Mouse (Mus musculus) myocyte (in vitro differentiated cells): ENCODE data around the gene Fam222a. TPM values are rescaled to one million over a fixed set of nuclear protein-coding genes. Genes with fewer than 3 reads are reported as not detected.

Source experiments
- H3K27me3 ChIP-seq: one replicate; pipeline ENCODE4 v1.6.1; 2011; ENCODE audit not compliant: control insufficient read depth, insufficient read depth, insufficient read length
- H3K36me3 ChIP-seq: one replicate; pipeline ENCODE4 v1.6.1; 2011; ENCODE audit not compliant: control insufficient read depth, insufficient read depth
- H3K4me2 ChIP-seq: one replicate; pipeline ENCODE4 v1.6.1; 2011; ENCODE audit warnings: low read depth, control low read depth
- H3K4me3 ChIP-seq: one replicate; pipeline ENCODE4 v1.5.1; 2011; ENCODE audit warnings: mild to moderate bottlenecking, control low read depth, moderate library complexity
- H3K79me2 ChIP-seq: one replicate; pipeline ENCODE4 v1.6.1; 2011; ENCODE audit not compliant: control insufficient read depth, insufficient read depth
- H3ac ChIP-seq: one replicate; pipeline ENCODE4 v1.6.1; 2011; ENCODE audit not compliant: control insufficient read depth, insufficient read length
- CEBPB ChIP-seq: IDR thresholded peaks from 2 replicates; pipeline ENCODE4 v1.6.1; 2011; ENCODE audit warnings: mild to moderate bottlenecking, moderate library complexity; ENCODE audit not compliant: poor library complexity, insufficient read depth, severe bottlenecking
- E2F4 ChIP-seq: IDR thresholded peaks from one replicate; pipeline ENCODE4 v1.6.1; 2011; ENCODE audit warnings: mild to moderate bottlenecking, control low read depth, moderate library complexity; ENCODE audit not compliant: insufficient read depth
- MAX ChIP-seq: IDR thresholded peaks from one replicate; pipeline ENCODE4 v1.6.1; 2011; ENCODE audit warnings: low read depth, mild to moderate bottlenecking, control low read depth
- MYOD1 ChIP-seq, 3 experiments: IDR thresholded peaks; one replicate each; pipeline ENCODE4 v1.6.1; 2011; ENCODE audit warnings: control low read depth in 2 of 3, low read depth in 2 of 3, mild to moderate bottlenecking in 2 of 3, moderate library complexity in 1 of 3; ENCODE audit not compliant: insufficient read length in 2 of 3, control insufficient read depth in 1 of 3
- MYOG ChIP-seq, 3 experiments: IDR thresholded peaks; one replicate each; pipeline ENCODE4 v1.6.1; 2011; ENCODE audit warnings: control low read depth in 2 of 3, low read depth in 2 of 3, mild to moderate bottlenecking in 2 of 3; ENCODE audit not compliant: insufficient read length in 2 of 3, control insufficient read depth in 1 of 3, insufficient read depth in 1 of 3
- POLR2A ChIP-seq: IDR thresholded peaks from one replicate; pipeline ENCODE4 v1.6.1; 2011; ENCODE audit warnings: low read depth, mild to moderate bottlenecking, control low read depth, moderate library complexity; ENCODE audit not compliant: insufficient read length
- POLR2AphosphoS2 ChIP-seq: IDR thresholded peaks from one replicate; pipeline ENCODE4 v1.6.1; 2011; ENCODE audit warnings: low read depth, control low read depth; ENCODE audit not compliant: insufficient read length
- REST ChIP-seq: IDR thresholded peaks from one replicate; pipeline ENCODE4 v1.6.1; 2011; ENCODE audit warnings: mild to moderate bottlenecking, control low read depth, moderate library complexity; ENCODE audit not compliant: insufficient read depth, insufficient read length
- SRF ChIP-seq: IDR thresholded peaks from one replicate; pipeline ENCODE4 v1.6.1; 2011; ENCODE audit warnings: low read depth; ENCODE audit not compliant: control insufficient read depth, insufficient read length
- TCF12 ChIP-seq: IDR thresholded peaks from one replicate; pipeline ENCODE4 v1.6.1; 2011; ENCODE audit warnings: mild to moderate bottlenecking, control low read depth; ENCODE audit not compliant: poor library complexity, insufficient read depth, severe bottlenecking
- TCF3 ChIP-seq: IDR thresholded peaks from one replicate; pipeline ENCODE4 v1.6.1; 2011; ENCODE audit warnings: low read depth, control low read depth; ENCODE audit not compliant: insufficient read length
- USF1 ChIP-seq: IDR thresholded peaks from one replicate; pipeline ENCODE4 v1.6.1; 2011; ENCODE audit warnings: low read depth, mild to moderate bottlenecking, control low read depth, moderate library complexity
- polyA plus RNA-seq: library from polyadenylated mRNA; unstranded; fragments of >200 nt; fragmentation: generic; extraction: Trizol; gene quantifications from one replicate; pipeline ENCODE4 v1.2.1, GENCODE M21; 2012; ENCODE audit warnings: missing spikeins

Fam222a gene
- polyA plus RNA-seq, 1 experiment: 0.02 TPM

GRCm38 (mm10) chr5:114572997-114573396 is 5.2 kb downstream of the Fam222a start:
- Histone ChIP-seq H3K4me3 (no peak overlapping the region), H3K4me2 (no peak overlapping the region), H3K79me2 (no peaks in the 10 kb centered on the region), H3K36me3 (no peaks in the 10 kb centered on the region), H3ac (no peak overlapping the region), H3K27me3 (peaks cover 91% of the 10 kb centered on the region)
- TF ChIP-seq POLR2A (no peak), REST (no peak), TCF12 (no peak), SRF (no peak), E2F4 (no peak), POLR2AphosphoS2 (no peak), MAX (no peak), CEBPB (no peak)

- TF ChIP-seq USF1 (no peak), TCF3 (no peak), CEBPB (no peak), MYOG (IDR thresholded peaks at IDR 0.05; ENCODE audit: control insufficient read depth in 1 of 3, insufficient read depth in 1 of 3, insufficient read length in 2 of 3, low read depth in 2 of 3) (no peak), POLR2A (no peak), REST (no peak), MYOD1 (IDR thresholded peaks at IDR 0.05; ENCODE audit: control insufficient read depth in 1 of 3, insufficient read length in 2 of 3, low read depth in 2 of 3) (no peak), TCF12 (no peak), POLR2AphosphoS2 (no peak), E2F4 (no peak), MAX (no peak), SRF (no peak)
- Histone ChIP-seq H3K27me3 (peaks cover 90% of the 10 kb centered on the region), H3ac (no peak overlapping the region), H3K36me3 (no peaks in the 10 kb centered on the region), H3K4me2 (no peak overlapping the region), H3K79me2 (no peaks in the 10 kb centered on the region), H3K4me3 (no peak overlapping the region)
Measured at GRCm38 (mm10) chr5:114573920-114574628, 6.3 kb downstream of the Fam222a start.

GRCm38 (mm10) chr5:114575010-114575409 is 7.2 kb downstream of the Fam222a start:
- H3K4me3 ChIP-seq: no peak overlapping the region
- no peaks in the 10 kb centered on the region for H3K79me2 ChIP-seq
- TF ChIP-seq E2F4: no peak
- no peak for TF ChIP-seq MYOD1 (IDR thresholded peaks at IDR 0.05; ENCODE audit: control insufficient read depth in 1 of 3, insufficient read length in 2 of 3, low read depth in 2 of 3)
- no peak for TF ChIP-seq POLR2AphosphoS2
- TF ChIP-seq SRF: no peak
- TF ChIP-seq POLR2A: no peak
- no peak for TF ChIP-seq USF1
- no peak for TF ChIP-seq MAX
- no peak for TF ChIP-seq CEBPB
- no peak for TF ChIP-seq TCF3
- TF ChIP-seq TCF12: no peak
- no peak for TF ChIP-seq MYOG (IDR thresholded peaks at IDR 0.05; ENCODE audit: control insufficient read depth in 1 of 3, insufficient read depth in 1 of 3, insufficient read length in 2 of 3, low read depth in 2 of 3)
- TF ChIP-seq REST: no peak
- H3K27me3 ChIP-seq: peaks cover 90% of the 10 kb centered on the region
- H3K36me3 ChIP-seq: no peaks in the 10 kb centered on the region
- H3K4me2 ChIP-seq: no peak overlapping the region
- H3ac ChIP-seq: no peak overlapping the region

- no peak overlapping the region for H3K4me3 ChIP-seq
- H3K4me2 ChIP-seq: no peak overlapping the region
- no peaks in the 10 kb centered on the region for H3K36me3 ChIP-seq
- H3ac ChIP-seq: no peak overlapping the region
- peaks cover 88% of the 10 kb centered on the region for H3K27me3 ChIP-seq
- no peak for TF ChIP-seq MYOG (IDR thresholded peaks at IDR 0.05; ENCODE audit: control insufficient read depth in 1 of 3, insufficient read depth in 1 of 3, insufficient read length in 2 of 3, low read depth in 2 of 3)
- no peak for TF ChIP-seq TCF3
- TF ChIP-seq SRF: no peak
- no peak for TF ChIP-seq REST
- no peak for TF ChIP-seq CEBPB
- TF ChIP-seq POLR2A: no peak
- no peak for TF ChIP-seq MYOD1 (IDR thresholded peaks at IDR 0.05; ENCODE audit: control insufficient read depth in 1 of 3, insufficient read length in 2 of 3, low read depth in 2 of 3)
- TF ChIP-seq TCF12: no peak
- TF ChIP-seq MAX: no peak
- no peak for TF ChIP-seq POLR2AphosphoS2
- TF ChIP-seq USF1: no peak
- TF ChIP-seq E2F4: no peak
- H3K79me2 ChIP-seq: no peaks in the 10 kb centered on the region
Measured at GRCm38 (mm10) chr5:114575530-114575929, 7.7 kb downstream of the Fam222a start.

GRCm38 (mm10) chr5:114575986-114576605 is 8.3 kb downstream of the Fam222a start:
- peaks cover 91% of the 10 kb centered on the region for H3K27me3 ChIP-seq
- TF ChIP-seq MYOG (IDR thresholded peaks at IDR 0.05; ENCODE audit: control insufficient read depth in 1 of 3, insufficient read depth in 1 of 3, insufficient read length in 2 of 3, low read depth in 2 of 3) (no peak), CEBPB (no peak), POLR2AphosphoS2 (no peak), TCF3 (no peak), TCF12 (no peak), SRF (no peak), REST (no peak), E2F4 (no peak), USF1 (no peak), MAX (no peak), MYOD1 (IDR thresholded peaks at IDR 0.05; ENCODE audit: control insufficient read depth in 1 of 3, insufficient read length in 2 of 3, low read depth in 2 of 3) (no peak), POLR2A (no peak)
- H3K36me3 ChIP-seq: no peaks in the 10 kb centered on the region
- no peak overlapping the region for H3K4me2 ChIP-seq
- H3K4me3 ChIP-seq: no peak overlapping the region
- no peaks in the 10 kb centered on the region for H3K79me2 ChIP-seq
- no peak overlapping the region for H3ac ChIP-seq
